Mouse (Mus musculus): ENCODE data around the gene Ddx58.

The Ddx58 gene

DNA sequence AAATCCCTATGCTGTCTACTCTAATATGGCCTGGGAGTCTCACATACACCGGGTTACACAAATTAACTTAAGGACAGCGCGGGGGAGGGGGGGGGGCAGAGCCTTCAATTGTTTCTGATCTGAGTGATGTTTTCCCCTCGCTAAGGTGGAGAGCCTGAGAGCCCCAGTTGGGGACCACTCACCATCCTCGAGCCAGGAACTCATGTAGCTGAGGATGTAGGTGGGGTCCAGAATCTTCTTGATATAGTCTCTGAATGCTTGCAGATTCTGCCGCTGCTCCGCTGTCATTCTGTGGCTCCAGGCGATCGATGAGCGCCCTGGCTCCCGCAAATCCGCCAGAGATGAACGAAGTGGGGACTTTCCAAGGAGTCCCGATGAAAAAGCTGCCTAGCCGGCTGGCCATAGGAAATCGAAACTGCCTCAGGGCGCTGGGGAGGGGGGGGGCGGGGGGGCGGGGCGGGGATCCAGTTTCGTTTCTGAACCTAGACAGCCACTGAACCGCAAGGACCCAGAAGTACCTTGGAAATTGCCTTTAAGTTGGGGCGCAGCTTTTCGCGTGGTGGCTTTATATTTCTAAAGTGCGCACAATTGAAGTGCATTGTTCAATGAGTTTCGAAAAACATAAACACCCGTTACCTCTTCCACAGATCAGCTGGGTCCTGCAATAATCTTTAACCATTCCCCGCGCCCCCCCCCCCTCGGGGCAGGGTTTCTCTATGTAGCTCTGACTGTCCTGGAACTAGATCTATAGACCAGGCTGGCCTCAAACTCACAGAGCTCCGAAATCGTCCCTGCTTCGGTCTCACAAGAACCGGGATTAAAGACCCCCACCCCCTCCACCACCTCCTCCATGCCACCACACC, at the start of gene Ddx58:
Gene Ddx58 (minus strand): TSS at position 420 of the 863 bp plus-strand sequence.
- peak; percentile 39 to 61 for DNase-seq (ENCODE audit: low spot score in 2 of 2)

- no peak for DNase-seq (ENCODE audit: low spot score in 2 of 2)
Observed at GRCm38 (mm10) chr4:40289046-40289445, 49.4 kb upstream of the Ddx58 start.

GRCm38 (mm10) chr4:40287415-40287814, 47.8 kb upstream of the Ddx58 start:
- no peak for DNase-seq (ENCODE audit: low spot score in 2 of 2)

DNA sequence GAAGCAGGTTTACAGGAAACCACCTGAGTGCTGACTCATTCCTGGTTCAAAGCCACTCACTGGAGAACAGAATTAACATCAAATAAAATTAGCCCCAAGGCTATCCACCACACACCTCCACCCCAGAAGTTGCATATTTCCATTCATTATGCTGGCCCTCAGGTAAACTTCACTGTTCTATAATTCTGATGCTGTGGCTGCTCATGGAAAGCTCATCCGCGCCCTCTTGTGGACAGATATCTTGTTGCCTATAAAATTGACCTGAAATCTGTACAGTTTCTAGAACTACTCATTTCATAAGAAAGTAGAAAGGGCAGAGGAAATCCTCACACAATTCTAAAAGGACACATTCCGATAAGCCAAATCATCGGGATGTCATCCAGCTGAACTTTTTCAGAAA, 46.0 kb upstream of the Ddx58 start:
- peak in 1 of 2 experiments; percentile 53 for DNase-seq (ENCODE audit: low spot score in 2 of 2)

GRCm38 (mm10) chr4:40279276-40279900, 39.8 kb upstream of the Ddx58 start, which contains the start of gene Ndufb6:
Ndufb6 (minus strand) TSS chr4:40279421.
- DNase-seq (ENCODE audit: low spot score in 2 of 2): peak; percentile 91 to 94

GRCm38 (mm10) chr4:40278880-40279275, 39.2 kb upstream of the Ddx58 start:
- DNase-seq (ENCODE audit: low spot score in 2 of 2): no peak

GRCm38 (mm10) chr4:40269430-40270032, 29.9 kb upstream of the Ddx58 start, which contains the start of the genes Smim27 and Topors:
Smim27 (plus strand) TSS chr4:40269579.
Topors (minus strand) TSS chr4:40269850.
- peak; percentile 96 to 98 for DNase-seq (ENCODE audit: low spot score in 2 of 2)

DNA sequence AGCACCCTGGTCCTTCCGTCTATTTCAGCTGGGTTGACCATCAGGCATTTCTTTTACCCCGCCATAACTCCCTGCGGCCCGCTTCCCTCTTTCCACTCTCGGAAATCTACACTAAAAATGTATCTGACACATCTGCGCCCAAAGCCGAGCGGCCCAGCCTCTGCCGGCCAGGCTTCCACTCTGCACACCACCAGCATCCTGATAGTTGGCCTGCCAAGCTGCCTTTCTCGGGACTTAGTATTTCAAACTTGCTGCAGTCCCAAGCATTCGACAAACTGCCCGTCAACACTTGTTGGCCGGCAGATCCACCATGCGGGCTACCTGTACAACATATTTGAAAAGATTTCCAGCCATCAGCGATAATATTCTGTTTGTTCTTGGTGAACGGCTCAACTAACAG, 29.2 kb upstream of the Ddx58 start:
- DNase-seq (ENCODE audit: low spot score in 2 of 2): peak in 1 of 2 experiments; percentile 6

- peak; percentile 89 to 91 for DNase-seq (ENCODE audit: low spot score in 2 of 2)
Observed at GRCm38 (mm10) chr4:40268204-40268813, 28.7 kb upstream of the Ddx58 start.

GRCm38 (mm10) chr4:40267681-40268080, 28.1 kb upstream of the Ddx58 start:
- peak in 1 of 2 experiments; percentile 4 for DNase-seq (ENCODE audit: low spot score in 2 of 2)

- DNase-seq (ENCODE audit: low spot score in 2 of 2): no peak
Observed at GRCm38 (mm10) chr4:40264321-40264720, 24.7 kb upstream of the Ddx58 start.

DNA sequence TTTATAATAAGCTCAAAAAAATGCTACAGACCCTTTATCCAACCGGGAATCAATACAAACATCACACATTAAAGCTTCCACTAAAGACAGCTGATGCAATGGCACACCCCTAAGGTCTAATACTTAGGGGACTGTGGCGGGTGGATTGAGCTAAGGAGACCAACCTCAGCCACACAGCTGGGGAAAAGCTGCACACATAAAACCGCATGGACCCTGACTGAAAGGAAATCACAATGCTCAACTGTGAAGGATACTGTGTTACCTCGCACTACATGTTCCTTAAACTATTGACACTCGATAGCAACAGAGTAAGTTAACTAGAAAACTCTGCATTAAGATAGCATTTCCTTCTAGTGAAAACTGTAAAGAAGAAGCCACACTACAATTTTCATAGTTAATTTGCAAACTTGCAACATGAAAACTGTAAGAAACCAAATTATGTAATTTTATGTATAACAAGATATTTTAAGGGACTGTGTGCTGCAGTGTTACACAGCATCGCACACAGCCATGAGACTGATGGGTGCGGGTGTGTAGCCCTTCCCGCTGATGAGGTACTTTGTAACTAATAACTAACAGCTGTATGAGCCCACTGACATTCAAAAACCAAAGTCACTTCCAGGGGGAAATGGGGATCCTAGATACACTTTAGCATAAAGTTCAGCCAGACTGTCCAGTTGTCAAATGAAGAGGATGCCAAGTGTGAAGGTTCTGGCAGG, 14.9 kb upstream of the Ddx58 start:
- no peak for DNase-seq (ENCODE audit: low spot score in 2 of 2)

DNA sequence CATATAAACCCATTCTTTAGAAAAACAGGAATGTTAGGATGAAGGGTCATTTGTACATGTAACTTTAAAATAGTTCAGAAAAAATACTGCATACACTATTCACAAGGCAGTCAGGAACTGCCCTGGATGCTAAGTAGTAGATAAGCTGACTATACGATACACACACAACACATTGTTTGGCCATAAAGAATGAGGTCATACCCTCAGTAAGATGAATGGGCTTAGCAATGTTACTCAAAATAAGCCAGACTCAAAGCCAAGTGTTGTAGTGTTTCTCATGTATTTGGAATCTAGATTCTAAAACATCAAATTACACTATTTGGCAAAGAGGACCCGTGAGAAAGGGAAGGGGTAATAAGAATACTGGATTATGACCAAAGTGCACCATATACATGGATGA, 14.1 kb upstream of the Ddx58 start:
- no peak for DNase-seq (ENCODE audit: low spot score in 2 of 2)

- no peak for DNase-seq (ENCODE audit: low spot score in 2 of 2)
Observed at GRCm38 (mm10) chr4:40250984-40251383, 11.4 kb upstream of the Ddx58 start.

GRCm38 (mm10) chr4:40244035-40244434, 4.4 kb upstream of the Ddx58 start:
- DNase-seq (ENCODE audit: low spot score in 2 of 2): peak in 1 of 2 experiments; percentile 10

DNA sequence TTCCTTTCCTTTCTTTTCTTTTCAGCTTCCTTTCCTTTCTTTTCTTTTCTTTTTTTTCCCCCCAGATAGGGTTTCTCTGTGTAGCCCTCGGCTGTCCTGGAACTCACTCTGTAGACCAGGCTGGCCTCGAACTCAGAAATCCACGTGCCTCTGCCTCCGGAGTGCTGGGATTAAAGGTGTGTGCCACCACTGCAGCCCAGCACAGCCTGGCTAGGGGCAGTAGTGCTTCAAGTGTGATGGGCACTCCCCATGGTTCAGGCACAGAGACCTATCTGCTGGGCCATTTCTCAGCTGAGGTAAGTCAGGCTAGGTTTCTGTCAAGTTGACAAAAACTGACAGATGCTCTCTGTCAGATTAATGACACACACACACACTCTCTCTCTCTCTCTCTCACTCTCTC, 3.4 kb upstream of the Ddx58 start:
- no peak for DNase-seq (ENCODE audit: low spot score in 2 of 2)

- no peak for DNase-seq (ENCODE audit: low spot score in 2 of 2)
Observed at GRCm38 (mm10) chr4:40241928-40242327, 2.3 kb upstream of the Ddx58 start.

GRCm38 (mm10) chr4:40240272-40240744, 680 bp upstream of the Ddx58 start:
- no peak for DNase-seq (ENCODE audit: low spot score in 2 of 2)

DNA sequence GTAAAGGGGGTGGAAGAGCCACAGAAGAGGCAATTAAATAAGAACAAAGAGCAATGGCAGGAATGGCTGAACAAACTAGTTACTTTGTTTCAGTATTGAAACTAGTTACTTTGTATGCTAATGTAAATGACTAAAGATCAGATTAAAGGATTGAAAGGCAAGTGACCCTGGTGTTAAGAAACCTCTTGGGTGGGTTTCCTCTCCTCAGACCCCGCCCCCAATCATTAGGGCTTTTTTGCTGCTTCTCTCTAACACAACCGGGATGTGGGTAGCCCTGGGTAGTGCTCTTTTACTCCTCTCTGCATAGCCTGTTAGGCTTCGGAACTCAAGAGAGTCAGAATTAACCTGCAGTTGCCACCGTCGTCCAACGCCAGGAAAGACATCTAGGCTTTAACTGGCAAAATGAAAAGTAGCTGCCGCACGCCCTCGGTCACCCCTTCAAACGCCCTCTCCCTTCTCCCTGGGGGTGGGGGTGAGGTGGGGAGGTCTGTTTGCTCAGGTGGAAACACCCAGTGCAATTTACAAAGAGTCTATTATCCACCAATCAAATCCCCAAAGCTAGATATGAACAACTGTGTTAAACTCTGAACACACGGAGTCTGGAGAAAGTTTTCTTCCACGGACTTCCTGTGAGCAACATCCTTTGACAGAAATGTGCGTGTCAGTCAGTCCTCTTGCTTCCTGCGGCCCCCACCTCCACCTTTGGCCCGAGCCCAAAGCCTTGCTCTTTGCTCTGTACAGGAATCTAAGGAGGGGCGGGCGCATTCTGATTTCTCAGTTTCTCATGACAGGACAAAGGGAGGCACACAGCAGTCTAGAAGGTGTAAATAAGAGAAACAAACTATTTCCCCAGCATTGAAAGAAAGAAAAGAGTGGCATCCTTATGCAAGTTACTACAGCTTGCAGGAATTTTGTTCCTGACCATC, 882 bp downstream of the Ddx58 start:
- peak; percentile 44 to 65 for DNase-seq (ENCODE audit: low spot score in 2 of 2)

DNA sequence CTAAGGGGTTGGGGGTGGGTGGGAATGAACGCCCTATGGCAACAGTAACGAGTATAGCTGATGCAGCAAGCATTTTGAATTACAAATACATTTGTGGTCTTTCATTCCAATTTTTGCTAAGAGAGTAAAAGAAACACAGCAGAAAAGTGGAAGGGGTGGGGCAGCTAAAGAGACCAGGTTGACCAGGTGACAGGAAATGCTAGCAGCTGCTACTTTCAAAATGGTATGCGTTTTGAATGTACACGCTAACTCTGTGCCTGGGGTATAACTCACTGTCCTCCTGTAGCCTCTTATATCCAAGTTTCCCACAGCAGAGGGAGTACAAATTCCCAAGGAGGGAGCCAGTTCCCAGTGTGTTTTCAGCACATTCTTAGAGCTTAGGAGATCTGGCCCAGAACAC, 2.8 kb downstream of the Ddx58 start:
- no peak for DNase-seq (ENCODE audit: low spot score in 2 of 2)

All from heart, adult 9 months (tissue).